Mouse (Mus musculus) lung, postnatal 36 days (tissue): ENCODE measurements at regions not wholly inside any gene's neighbourhood (a gene's known extent, or its start where the extent isn't known, plus 50 kb on each side); places are given as distances from the start of the nearest gene placed in this dataset.
"Not testable (repeated sequence)": the region's sequence is repeated elsewhere in the genome, so short reads cannot be mapped to it uniquely, and the experiment has no call there.

Source experiments
- DNase-seq: peaks from one replicate; pipeline ENCODE4 v3.0.0; 2022; ENCODE audit warnings: mixed read lengths

DNA sequence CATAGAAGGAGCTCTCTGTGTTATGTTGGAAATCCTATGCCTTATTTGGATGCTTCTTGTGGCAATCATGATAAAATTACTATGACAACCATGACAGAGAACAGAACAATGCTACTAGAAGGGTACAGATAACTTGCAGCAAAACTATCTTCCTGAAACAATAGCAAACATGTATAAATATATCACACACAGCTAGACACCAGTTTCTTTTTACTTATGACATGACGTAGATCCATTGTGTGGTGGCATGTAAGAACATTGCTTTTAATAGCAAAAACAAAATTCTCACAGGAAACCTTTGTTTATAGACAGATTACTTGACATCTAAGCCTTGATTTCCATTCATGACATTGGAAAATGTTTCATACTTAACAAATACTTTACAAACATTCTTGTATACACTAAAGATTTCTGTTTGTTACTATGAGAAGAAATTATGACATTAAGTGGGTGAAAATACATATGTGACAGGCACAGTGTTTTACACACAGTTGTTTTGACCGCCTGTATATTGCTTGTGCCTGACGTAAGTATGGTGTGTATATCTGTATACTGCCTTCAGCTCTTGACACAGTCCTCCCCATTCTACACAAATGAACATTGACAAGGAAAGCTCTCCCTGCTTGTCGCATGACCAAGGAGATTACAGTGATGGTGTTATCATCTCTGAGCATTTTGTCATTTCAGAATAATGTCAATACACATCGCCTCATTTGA lies 113.6 kb upstream of the Emcn start:
- no peak for DNase-seq

DNA sequence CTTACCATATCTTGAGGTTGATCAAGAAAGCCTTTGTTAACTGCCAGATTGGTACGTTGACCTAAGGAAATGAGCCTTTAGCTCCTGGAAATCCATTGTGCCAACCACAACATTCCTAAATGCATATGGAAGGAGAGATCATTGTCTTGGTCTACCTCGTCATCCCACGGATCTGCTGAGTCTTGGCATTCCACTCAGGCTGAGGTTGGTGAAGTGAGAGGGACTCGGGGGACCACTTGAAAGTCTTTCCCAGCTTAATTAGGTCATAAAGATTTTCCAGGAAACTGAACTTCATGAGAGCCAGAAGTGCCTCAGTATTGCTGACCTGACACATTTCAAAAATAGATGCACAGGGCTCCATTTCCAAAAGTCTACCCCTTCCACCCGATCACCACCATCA lies 112.5 kb upstream of the Emcn start:
- no peak for DNase-seq

DNA sequence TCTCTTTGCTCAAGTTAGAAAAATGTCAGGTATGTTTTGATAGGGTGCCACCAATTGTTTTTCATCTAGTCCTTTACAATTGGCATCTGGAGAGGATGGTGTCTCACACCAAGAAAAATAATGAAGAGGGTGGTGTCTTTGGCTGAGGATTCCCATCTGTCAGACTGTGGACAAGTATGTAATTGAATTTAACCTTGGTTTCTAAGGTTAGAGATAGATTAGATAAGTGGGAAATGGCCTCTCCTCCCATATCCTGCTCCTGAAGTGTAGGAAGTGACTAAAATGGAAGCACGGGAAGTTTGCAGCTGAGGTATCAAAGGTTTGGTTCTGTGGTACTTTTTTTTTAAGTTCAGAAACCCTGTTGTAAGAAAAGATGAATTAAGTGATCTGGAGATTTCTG lies 98.0 kb upstream of the Emcn start:
- DNase-seq, result peak; percentile 7

DNA sequence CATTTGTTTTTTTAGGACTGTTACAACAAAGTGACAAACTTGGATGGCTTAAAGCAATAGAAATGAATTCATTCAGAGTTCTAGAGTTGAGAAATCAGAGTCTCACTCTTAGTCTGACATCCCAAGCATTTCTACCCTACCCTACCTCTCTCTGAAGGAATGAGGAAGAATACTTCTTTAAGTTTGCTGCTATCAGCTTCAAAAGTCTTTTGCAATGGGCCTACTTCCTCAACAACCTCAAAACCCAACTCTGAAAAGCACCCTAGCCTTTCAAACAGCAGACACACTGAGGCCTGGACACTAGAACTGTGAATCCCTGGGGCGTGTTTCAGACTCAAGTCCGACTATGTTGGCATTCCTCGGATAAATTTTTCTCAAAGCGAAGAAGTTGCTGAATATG lies 77.0 kb upstream of the Emcn start:
- DNase-seq, result no peak

DNA sequence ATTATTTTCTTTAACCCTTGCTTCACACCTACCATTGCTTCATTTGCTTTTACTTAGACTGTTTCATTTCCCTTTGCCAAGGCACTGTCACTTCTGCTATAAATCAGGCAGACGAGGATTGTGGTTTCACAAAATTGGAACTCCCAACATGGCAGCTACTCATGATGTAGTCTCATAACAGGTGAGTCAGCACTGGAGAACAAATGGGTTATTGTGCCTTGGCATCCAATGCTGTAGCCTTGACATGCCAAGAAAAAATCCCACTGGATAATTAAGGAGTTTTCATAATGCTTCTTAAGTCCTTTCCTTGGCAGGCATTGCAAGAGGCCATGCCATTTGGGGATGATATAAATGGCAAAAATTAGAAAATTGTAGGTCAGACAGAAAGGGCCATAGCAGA lies 73.1 kb upstream of the Emcn start:
- no peak for DNase-seq

DNA sequence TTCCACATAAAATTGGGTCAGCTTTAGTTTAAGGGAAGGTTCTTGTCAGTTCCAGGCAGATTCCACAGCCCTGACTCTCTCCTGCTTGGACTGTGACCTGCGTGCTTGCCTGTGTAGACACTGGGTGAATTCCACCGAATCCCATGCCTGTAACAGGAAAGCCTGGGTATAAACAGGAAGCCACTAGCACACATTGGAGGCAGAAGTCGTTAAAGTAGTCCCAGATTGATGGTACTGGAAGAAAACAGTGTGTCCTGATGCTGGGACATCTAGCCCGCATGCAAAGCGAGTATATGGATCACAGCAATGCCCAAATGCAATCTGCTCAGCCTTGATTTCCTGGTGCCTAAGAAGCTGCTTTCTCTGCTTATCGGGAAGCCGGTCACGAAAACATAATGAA lies 65.4 kb upstream of the Emcn start:
- peak; percentile 71 for DNase-seq

DNA sequence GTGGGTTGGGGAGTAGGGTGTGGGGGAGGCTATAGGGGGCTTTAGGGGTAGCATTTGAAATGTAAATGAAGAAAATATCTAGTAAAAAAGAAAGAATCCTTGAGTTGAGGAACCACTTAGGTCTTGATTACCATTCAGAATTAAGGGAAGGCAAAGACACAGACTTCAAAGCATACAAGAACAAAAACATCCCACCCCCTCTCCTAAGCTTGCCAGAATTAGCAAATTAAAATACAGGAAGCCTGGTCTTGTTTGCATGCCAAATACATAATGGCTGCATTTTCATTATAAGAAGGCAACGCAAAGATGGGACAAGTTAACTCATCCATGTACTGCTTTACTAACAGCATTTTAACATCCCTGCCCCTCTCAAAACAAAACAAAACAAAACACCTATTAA lies 61.6 kb upstream of the Emcn start:
- DNase-seq, result no peak

DNA sequence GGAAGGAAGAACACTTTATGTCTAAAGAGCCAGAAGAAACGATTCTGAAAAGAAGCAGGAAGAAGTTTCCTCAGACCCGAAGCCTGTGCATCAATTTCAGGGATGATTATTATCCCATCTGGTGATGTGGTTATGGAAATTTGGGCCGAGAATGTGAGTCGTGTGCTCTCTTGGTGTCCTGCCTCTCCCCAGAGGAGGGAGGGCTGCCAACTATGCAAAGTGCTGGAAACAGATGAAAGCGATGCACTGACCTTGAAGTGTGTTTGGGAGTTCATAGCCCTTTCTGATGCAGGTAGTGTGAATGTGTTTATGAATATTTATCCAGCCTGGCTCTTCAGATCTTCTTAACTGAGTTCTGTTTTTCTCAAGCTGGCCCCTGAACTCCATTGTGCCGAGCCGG lies 59.8 kb upstream of the Emcn start:
- DNase-seq, result no peak

DNA sequence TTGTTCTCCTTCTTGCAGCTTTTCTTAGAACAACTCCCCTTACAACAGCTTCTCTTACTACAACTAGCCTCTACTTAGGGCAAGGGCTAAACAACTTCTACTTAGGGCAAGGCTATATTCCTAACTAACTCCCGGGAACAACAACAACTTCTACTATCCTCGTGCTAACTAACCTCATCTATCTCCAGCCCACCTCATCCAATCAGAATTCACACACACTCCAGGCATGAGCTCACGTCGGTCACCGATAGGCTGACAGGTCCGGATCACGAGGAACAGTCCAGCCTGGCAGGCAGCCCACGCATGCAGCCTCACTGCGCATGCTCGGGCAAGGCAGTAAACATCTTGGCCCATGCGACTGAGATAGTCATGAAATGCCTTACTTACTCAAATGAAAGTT lies 53.3 kb upstream of the Emcn start:
- DNase-seq, result not testable (repeated sequence)

DNA sequence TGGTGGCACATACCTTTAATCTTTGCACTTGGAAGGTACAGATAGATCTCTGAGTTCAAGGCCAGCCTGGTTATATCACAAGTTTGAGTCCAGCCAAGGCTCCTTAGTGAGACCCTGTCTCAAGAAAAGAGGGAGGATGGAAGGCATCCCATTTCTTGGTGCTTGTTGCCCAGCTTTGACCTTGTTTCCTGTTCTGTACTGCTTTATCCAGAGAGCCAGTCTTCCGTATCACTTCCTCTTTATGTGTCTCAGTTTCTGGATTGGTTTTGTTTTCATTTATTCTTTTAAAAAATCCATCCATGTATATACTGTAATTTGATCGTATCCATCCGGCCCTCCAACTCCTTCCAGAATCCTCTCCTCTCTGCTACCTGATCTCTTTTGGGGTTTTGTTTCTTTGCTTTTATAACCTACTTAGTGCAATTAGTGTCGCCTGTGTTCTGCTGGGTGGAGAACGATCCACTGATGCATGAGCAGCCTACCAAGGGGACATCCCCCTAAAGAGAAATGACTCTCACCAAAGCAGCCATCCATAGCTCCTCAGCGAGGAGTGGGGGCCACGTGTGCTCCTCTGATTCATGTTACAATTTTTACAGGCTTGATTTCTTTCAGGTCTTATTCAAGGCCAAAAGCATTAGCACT lies 52.4 kb upstream of the Emcn start:
- no peak for DNase-seq

DNA sequence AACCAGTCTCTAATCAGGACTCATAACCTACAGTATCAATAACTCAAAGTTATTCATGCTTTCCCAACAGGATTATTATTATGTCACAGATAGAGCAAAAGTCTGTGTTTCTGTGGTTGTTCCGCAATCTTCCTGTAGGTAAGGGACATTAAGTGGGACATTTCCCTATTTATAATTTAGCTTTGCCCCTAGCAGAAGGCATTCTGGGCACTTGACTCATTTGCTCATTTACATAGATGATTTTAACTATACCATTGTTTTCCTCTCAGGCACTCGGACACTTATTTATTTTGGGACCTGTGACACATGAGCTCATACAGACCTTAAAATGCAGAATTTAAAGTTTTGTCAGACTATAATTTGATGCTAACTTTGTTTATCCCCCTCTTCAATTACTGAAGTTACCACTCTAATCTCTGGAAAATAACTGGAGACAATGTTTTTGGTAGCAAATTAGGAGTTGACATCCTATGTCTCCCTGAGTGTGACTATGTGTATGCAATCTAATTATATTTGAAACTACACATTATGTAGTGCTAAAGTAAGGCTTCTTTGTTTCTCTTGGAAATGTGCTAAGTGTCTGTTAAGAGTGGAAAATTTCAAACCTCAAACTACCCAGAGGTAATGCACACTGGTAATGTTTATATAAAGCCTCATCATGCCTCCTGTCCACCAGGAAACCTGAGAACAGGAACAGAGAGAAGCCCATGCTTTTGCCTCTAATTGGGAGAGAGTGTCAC lies 51.8 kb upstream of the Emcn start:
- no peak for DNase-seq

DNA sequence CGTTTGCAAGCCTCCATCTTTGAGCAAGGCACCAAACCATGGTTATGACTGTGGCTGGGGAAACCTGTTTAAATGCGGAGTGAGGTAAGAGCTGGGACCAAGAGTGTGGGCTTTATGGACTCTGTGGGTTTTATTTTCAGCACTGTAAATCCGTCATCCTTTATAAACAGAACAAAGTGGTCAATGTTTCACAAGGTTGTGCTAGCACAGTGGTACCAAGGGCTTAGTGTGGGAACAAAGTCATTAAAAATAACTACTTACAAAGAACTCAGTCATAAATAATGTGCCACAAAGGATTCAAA lies 51.2 kb upstream of the Emcn start:
- DNase-seq, result no peak
